Mouse (Mus musculus) C2C12 (cell line): ENCODE measurements around the gene Smoc1.

ENCODE experiments used
- CTCF ChIP-seq: IDR thresholded peaks from one replicate; pipeline ENCODE4 v1.5.1; 2011; ENCODE audit not compliant: control insufficient read depth, insufficient read depth, insufficient read length
- MAX ChIP-seq: IDR thresholded peaks from one replicate; pipeline ENCODE4 v1.6.1; 2011; ENCODE audit warnings: mild to moderate bottlenecking, control low read depth
- USF1 ChIP-seq: IDR thresholded peaks from one replicate; pipeline ENCODE4 v1.6.1; 2011; ENCODE audit warnings: low read depth, mild to moderate bottlenecking, control low read depth, moderate library complexity

DNA sequence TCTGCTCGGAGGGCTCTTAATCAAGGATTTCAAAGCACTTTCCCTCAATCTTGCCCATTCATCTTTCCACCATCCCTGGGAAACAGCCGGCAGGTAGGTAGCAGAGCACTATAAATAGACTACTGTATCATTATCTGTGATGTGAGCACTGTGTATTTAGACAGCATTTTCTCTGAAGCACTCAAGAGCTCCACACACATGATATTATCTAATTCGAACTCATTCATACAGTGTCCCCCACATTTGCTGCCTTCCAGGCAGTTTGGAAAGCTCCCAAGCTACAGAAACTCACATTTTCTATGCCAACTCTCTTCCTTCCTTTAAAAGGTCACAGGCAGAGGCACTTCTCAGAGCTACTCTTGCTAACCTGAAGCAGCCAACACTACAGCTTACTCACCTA lies 200.0 kb downstream of the Smoc1 start:
- TF ChIP-seq CTCF (no peak), MAX (no peak), USF1 (no peak)
